Mouse (Mus musculus) layer of hippocampus, adult 2 months (tissue): ENCODE measurements around the gene Kansl1l. TPM values are rescaled to one million over a fixed set of nuclear protein-coding genes. Genes with fewer than 3 reads are reported as not detected.

ENCODE experiments used
- DNase-seq, 2 experiments: peaks; one replicate each; pipeline ENCODE4 v3.0.0; 2022; ENCODE audit warnings: low spot score in 2 of 2
- H3K27ac ChIP-seq: fragments of 200-600 bp; 2 replicates; pipeline ENCODE4 v1.8.1; 2022
- H3K4me3 ChIP-seq: fragments of 200-600 bp; 2 replicates; pipeline ENCODE4 v1.8.1; 2022; ENCODE audit warnings: mild to moderate bottlenecking
- CTCF ChIP-seq: fragments of 200-600 bp; conservative IDR thresholded peaks from 2 replicates; pipeline ENCODE4 v1.8.1; 2022; ENCODE audit warnings: antibody characterized with exemption, mild to moderate bottlenecking, moderate library complexity
- total RNA-seq, 2 experiments: library from RNA; stranded (reverse); gene quantifications; 2 replicates each; pipeline ENCODE4 v1.2.3; 2021

The Kansl1l gene
- total RNA-seq, 2 experiments from 2014 or later = 20.3 TPM

DNA sequence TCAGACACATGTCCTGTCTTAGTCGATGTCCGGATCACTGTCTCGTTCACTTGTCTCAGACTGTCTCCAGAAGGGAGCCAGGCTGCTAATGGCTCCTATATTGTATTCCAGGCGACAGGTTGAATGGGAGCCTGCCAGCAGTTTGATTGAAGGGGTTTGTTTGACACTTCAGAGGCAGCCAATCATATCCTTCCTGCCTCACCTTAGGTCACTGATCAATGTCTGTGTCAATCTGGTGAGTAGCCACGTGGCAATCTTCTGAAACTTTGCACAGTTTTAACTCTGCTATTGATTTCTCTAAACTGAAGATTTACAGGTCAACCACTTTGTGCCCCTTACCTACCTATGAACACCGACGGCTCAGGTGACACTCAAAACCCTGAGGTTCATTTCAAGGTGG is 145.9 kb downstream of the Kansl1l start:
- no peak for TF ChIP-seq CTCF
- no peak for DNase-seq

More for the DNA sequence above, 145.9 kb downstream of the Kansl1l start:
- Histone ChIP-seq H3K4me3 (no peak overlapping the region), H3K27ac (no peak overlapping the region)

Other genes starting within 250 kb of the Kansl1l start
- 10 to 100 TPM; 36.5 to 38.9 TPM for gene Rpe, start 116.7 kb downstream of the Kansl1l start, total RNA-seq
- gene Acadl, start 45.7 kb upstream of the Kansl1l start, total RNA-seq = 10 to 100 TPM; 31.7 to 33.0 TPM
- 1 to 10 TPM in 1 of 2 experiments, under 1 TPM in 1; 0.71 to 1.1 TPM for gene Myl1, start 127.8 kb upstream of the Kansl1l start, total RNA-seq
- 100 to 1,000 TPM; 196 to 205 TPM for gene Lancl1, start 221.3 kb upstream of the Kansl1l start, total RNA-seq